Mouse (Mus musculus) midbrain, embryonic 12.5 days (tissue): ENCODE data around the gene Clcn2. TPM values are rescaled to one million over a fixed set of nuclear protein-coding genes. Genes with fewer than 3 reads are reported as not detected.

Experiments
- ATAC-seq: fragments of 200-750 bp; cut with Nextera tagmentation; 2 replicates; pipeline ENCODE4 v1.8.0; 2017; ENCODE audit warnings: low read depth, moderate TSS enrichment, moderate library complexity; ENCODE audit not compliant: low FRiP score
- H3K27ac ChIP-seq: fragments of 300-500 bp; sonication (generic); replicated peaks from 2 replicates; pipeline ENCODE4 v1.5.1; 2016; ENCODE audit warnings: mild to moderate bottlenecking
- H3K27me3 ChIP-seq: fragments of 300-500 bp; sonication (generic); 2 replicates; pipeline ENCODE4 v1.6.1; 2016; ENCODE audit warnings: mild to moderate bottlenecking
- H3K36me3 ChIP-seq: fragments of 300-500 bp; sonication (generic); 2 replicates; pipeline ENCODE4 v1.6.1; 2016
- H3K4me1 ChIP-seq: fragments of 300-500 bp; sonication (generic); 2 replicates; pipeline ENCODE4 v1.6.1; 2016
- H3K4me2 ChIP-seq: fragments of 300-500 bp; sonication (generic); replicated peaks from 2 replicates; pipeline ENCODE4 v1.6.1; 2016; ENCODE audit warnings: mild to moderate bottlenecking, moderate library complexity
- H3K4me3 ChIP-seq: fragments of 300-500 bp; sonication (generic); 2 replicates; pipeline ENCODE4 v1.5.1; 2016; ENCODE audit warnings: mild to moderate bottlenecking
- H3K9ac ChIP-seq: fragments of 300-500 bp; sonication (generic); replicated peaks from 2 replicates; pipeline ENCODE4 v1.6.1; 2016; ENCODE audit warnings: mild to moderate bottlenecking, moderate library complexity
- H3K9me3 ChIP-seq: fragments of 300-500 bp; sonication (generic); 2 replicates; pipeline ENCODE4 v1.6.1; 2016; ENCODE audit warnings: mild to moderate bottlenecking
- WGBS: fragments of 180-500 bp; shearing (Covaris S2); methylation state at CpG from one replicate; pipeline ENCODE4 v1.1.7; 2016; 5-methylcytosine and 5-hydroxymethylcytosine counted together
- polyA plus RNA-seq: library from polyadenylated mRNA; unstranded; fragments of >200 nt; fragmentation: Nextera tagmentation; extraction: Ambion mirVana; gene quantifications from 2 replicates; pipeline ENCODE4 v1.2.1, GENCODE M21; 2016

The Clcn2 gene
- polyA plus RNA-seq, 1 experiment from 2014 or later, result 32.8 TPM

DNA sequence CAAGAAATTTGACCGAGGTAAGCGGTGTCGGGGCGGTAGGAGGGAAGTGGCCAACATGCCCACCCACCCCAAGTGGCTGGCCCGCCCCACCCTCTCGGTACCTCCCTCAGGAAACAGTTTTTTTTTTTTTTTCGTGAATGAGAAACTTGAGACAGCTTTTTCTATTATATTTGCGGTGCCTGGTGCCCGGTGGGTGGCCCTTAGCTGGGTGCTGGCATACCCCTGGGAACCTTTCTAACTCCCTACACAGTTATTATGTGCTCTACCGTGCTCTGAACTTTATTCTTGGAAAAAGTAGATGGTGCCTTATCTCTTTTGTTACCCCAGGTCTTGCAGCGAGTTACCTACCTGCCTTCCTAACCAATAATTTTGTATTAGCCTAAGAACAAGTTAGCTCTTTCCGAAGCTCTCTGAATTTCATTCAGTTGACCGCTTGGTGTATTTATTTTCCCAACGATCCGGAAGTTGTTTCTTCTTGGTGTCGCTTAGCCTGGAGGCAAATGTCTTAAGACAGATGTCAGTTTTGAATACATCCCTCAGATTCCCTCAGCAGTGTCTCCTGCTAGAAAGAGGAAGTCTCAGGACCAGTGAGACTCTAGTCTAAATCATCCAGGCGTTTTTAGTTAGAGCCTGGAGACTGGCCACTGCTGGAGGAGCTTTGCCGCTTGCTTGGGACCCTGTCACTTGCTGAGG lies 578 bp upstream of the Clcn2 start:
- peak overlapping the region; percentile 84 for H3K4me2 ChIP-seq
- no peaks in the 10 kb centered on the region for H3K27me3 ChIP-seq
- no peak; the same call in 1 of the 2 replicates for ATAC-seq
- H3K4me1 ChIP-seq, result peaks cover 40% of the 10 kb centered on the region
- H3K4me3 ChIP-seq, result peak overlapping the region; percentile 61
- no peaks in the 10 kb centered on the region for H3K9me3 ChIP-seq
- peak overlapping the region; percentile 78 for H3K9ac ChIP-seq
- peak overlapping the region; percentile 92 for H3K27ac ChIP-seq
- peaks cover 25% of the 10 kb centered on the region for H3K36me3 ChIP-seq
- 5% methylated on average over 18 of the region's 18 CpGs for WGBS

DNA sequence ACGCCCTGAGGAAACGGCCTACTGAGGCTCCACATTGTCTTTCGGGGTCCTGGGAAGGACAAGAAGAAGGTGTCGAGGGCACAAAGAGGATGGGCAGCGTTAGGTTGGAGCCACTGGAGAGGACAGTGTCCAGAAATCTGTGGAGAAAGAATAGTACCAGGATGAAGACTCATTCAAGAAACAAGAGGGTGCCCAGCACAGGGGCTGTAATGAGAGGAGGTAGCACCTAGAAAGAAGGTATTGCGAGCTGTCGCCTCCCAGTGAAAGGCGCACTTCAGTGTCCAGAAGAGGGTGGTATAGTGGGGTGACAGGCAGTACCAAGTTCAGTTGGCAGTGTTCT lies 735 bp downstream of the Clcn2 start:
- H3K27ac ChIP-seq, result peak overlapping the region; percentile 92
- peaks cover 30% of the 10 kb centered on the region for H3K36me3 ChIP-seq
- under 1% methylated on average over 8 of the region's 8 CpGs for WGBS
- H3K9ac ChIP-seq, result peak overlapping the region; percentile 78
- peaks cover 40% of the 10 kb centered on the region for H3K4me1 ChIP-seq
- no peaks in the 10 kb centered on the region for H3K9me3 ChIP-seq
- no peaks in the 10 kb centered on the region for H3K27me3 ChIP-seq
- H3K4me2 ChIP-seq, result peak overlapping the region; percentile 84
- H3K4me3 ChIP-seq, result peak overlapping the region; percentile 61
- no peak for ATAC-seq

DNA sequence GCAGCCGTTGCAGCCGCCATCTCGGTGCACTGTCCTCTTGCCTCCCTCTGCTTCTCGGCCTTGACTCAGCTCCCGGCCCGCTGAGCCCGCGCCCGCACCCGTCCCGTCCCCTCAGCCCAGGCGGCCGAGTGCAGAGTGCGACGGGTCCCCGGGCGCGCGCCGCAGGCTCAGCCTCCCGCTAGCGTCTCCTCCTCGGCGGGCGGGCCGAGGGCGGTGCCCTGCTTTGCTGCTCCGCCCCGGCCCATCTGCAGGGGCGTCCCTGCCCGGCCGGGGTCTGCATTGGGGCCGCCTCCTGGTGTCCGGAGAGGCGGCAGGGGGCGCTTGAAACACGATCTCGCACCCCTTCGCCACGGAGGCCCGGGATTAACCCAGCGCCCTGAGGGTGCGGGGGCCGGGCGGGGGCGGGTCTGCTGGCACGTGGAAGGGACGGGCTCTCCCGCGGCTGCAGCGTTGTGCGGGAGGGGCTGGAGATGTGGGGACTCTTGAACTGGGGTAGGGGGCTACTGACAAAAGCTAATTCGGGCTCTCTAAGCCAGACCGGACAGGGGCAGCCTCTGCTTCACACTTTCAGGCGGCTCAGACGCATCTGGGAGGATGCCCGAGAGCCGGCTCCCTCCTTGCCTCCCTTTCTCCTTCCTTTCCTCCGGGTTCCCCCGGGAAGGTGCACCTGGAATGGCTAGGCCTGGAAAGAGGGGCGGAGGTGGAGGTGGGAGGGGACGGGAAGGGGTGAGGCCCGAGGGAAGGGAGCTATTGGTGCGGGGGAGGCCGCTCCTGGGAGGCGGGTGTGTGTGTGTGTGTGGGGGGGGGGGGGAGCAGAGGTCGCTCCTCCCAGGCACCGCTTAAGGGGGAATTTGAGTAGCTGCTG lies 1.3 kb downstream of the Clcn2 start:
- peaks cover 33% of the 10 kb centered on the region for H3K36me3 ChIP-seq
- H3K9me3 ChIP-seq, result no peaks in the 10 kb centered on the region
- WGBS, result under 1% methylated on average over 63 of the region's 68 CpGs
- peak overlapping the region; percentile 92 for H3K27ac ChIP-seq
- no peaks in the 10 kb centered on the region for H3K27me3 ChIP-seq
- ATAC-seq, result peak; percentile 88
- H3K9ac ChIP-seq, result peak overlapping the region; percentile 78
- H3K4me2 ChIP-seq, result peak overlapping the region; percentile 84
- H3K4me1 ChIP-seq, result peaks cover 40% of the 10 kb centered on the region
- peak overlapping the region; percentile 61 for H3K4me3 ChIP-seq

DNA sequence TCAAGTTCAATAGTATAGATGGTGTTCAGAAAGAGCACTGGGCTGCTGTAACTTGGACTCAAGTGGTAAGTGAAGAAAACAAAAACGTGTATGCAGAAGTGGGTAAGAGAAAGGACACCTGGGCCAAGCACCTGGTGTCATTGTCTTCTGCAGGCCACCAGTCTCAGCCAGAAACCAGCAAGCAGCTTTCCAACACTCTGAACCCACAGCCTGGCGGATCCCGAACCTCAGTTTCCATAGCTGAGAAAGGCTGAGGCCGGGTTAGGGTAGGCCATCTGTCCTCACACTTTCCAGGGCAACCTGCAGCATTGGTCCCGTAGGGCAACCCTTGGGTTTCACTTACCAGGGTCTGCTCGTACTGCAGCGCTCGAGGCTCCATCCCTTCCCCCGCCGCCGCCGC lies 2.0 kb downstream of the Clcn2 start:
- Histone ChIP-seq H3K36me3 (peaks cover 37% of the 10 kb centered on the region), H3K4me1 (peaks cover 40% of the 10 kb centered on the region), H3K27me3 (no peaks in the 10 kb centered on the region), H3K9me3 (no peaks in the 10 kb centered on the region), H3K27ac (peak overlapping the region; percentile 92), H3K9ac (peak overlapping the region; percentile 78), H3K4me2 (peak overlapping the region; percentile 84), H3K4me3 (peak overlapping the region; percentile 61)
- ATAC-seq, result no peak
- WGBS, result under 1% methylated on average over 11 of the region's 12 CpGs

DNA sequence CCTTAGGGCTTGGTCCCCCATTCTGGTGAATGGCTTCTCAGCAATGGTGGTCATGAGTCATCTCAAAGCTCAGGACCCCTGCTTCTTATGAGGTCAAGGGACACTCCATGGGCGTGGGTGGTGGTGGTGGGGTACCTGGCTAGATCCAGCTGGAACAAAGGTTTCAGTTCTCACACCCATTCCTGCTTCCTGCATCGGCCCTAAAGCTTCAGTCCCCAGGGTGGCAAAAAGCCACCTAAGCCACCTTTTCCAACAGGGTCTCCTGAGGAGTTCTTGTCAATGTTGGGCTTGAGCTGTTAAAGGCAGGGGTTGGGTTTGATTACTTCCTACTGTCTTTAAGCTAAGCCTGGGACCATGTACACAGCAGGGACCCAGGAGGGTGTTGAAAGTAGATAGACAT lies 2.4 kb downstream of the Clcn2 start:
- no peak for ATAC-seq
- 52% methylated on average over 2 of the region's 2 CpGs for WGBS
- H3K27me3 ChIP-seq, result no peaks in the 10 kb centered on the region
- H3K27ac ChIP-seq, result peak overlapping the region; percentile 7; the same call in 1 of the 2 replicates
- H3K36me3 ChIP-seq, result peaks cover 35% of the 10 kb centered on the region
- H3K4me2 ChIP-seq, result peak overlapping the region; percentile 84
- no peaks in the 10 kb centered on the region for H3K9me3 ChIP-seq
- peaks cover 40% of the 10 kb centered on the region for H3K4me1 ChIP-seq
- H3K4me3 ChIP-seq, result peak overlapping the region; percentile 61
- peak overlapping the region; percentile 78 for H3K9ac ChIP-seq

DNA sequence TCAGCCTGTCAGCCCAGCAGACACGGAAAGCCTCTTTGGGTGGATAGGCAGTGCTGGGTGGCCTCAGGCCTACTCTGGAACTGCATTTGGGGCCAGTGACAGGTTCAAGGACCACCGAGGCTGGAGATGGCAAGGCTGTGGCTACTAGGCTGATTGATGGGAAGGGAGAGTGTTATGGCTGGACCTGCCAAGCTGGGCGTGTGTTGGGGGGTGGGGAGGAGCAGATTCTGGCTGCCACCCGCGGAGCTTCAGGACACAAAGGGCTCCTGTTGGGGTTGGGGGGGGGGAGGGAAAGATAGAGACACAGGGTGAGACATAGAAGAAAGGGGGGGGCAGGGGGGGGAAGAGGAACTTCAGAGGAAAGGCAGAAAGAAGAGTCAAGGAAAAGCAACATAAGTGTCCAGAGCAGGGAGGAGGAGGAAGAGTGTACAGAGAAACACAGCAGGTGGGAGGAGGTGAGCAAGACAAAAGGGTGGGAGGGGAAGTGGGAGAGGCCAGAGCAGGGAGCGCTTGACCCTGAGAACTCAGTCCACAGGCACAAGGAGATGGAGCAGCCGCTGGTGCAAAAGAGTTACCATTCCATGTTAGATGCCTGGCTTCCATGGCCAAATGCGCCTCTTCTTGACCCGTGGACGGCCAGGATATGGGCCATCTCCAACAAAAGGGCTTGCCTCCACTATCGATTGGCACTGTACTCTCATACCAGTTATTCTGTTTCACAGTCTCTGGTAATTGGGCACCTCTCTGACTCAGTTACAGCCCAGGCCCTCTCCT lies 3.1 kb downstream of the Clcn2 start:
- 30% methylated on average over 11 of the region's 11 CpGs for WGBS
- H3K4me1 ChIP-seq, result peaks cover 40% of the 10 kb centered on the region
- peak overlapping the region; percentile 78 for H3K9ac ChIP-seq
- H3K36me3 ChIP-seq, result peaks cover 38% of the 10 kb centered on the region
- H3K4me3 ChIP-seq, result peak overlapping the region; percentile 61
- H3K4me2 ChIP-seq, result peak overlapping the region; percentile 84
- no peaks in the 10 kb centered on the region for H3K27me3 ChIP-seq
- no peaks in the 10 kb centered on the region for H3K9me3 ChIP-seq
- ATAC-seq, result no peak
- H3K27ac ChIP-seq, result no peak overlapping the region

DNA sequence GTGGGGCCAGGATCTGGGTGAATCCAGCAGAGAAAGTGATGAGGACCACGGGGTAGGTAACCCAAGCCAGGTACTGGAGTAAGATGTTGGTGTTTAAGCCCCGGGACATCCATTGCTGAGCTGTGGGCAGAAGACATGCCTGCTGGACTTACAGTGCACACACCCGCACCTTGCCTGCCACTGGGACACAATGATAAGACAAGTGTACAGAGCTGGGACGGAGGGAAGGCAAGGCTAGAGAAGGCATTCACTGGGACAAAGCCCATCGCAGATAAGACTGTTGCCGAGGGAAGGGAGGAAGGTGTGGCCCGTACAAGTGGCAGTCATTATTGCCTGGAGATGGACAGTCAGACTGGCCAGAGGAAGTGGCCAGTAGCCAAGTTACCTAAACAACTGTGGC lies 4.7 kb downstream of the Clcn2 start:
- Histone ChIP-seq H3K4me3 (no peak overlapping the region), H3K27ac (no peak overlapping the region), H3K36me3 (peaks cover 48% of the 10 kb centered on the region), H3K4me1 (peaks cover 32% of the 10 kb centered on the region), H3K27me3 (no peaks in the 10 kb centered on the region), H3K9me3 (no peaks in the 10 kb centered on the region), H3K9ac (no peak overlapping the region), H3K4me2 (no peak overlapping the region)
- 93% methylated on average over 7 of the region's 7 CpGs for WGBS
- ATAC-seq, result no peak

DNA sequence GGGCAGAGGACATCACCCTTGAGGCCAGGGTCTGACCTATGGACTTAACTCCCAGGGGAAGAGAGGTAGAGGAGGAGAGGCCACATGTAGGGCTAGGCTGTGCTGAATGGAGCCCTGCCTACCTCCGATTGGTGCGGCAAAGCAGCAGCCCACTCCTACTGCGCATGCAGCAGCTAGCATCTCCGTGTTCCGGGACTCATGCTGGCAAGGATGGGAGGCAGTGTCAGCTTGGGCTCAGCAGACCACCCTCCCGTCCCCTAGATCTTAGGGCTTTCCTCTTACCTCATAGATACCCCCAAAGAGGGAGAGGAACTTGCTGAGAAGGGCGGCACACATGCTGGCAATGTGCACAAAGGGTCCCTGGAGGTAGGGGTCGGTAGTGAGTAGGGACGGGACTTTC lies 5.4 kb downstream of the Clcn2 start:
- H3K9ac ChIP-seq, result no peak overlapping the region
- 81% methylated on average over 9 of the region's 9 CpGs for WGBS
- H3K4me2 ChIP-seq, result no peak overlapping the region
- H3K4me1 ChIP-seq, result peaks cover 31% of the 10 kb centered on the region
- no peak overlapping the region for H3K4me3 ChIP-seq
- no peak for ATAC-seq
- peaks cover 55% of the 10 kb centered on the region for H3K36me3 ChIP-seq
- no peak overlapping the region for H3K27ac ChIP-seq
- H3K9me3 ChIP-seq, result no peaks in the 10 kb centered on the region
- no peaks in the 10 kb centered on the region for H3K27me3 ChIP-seq

DNA sequence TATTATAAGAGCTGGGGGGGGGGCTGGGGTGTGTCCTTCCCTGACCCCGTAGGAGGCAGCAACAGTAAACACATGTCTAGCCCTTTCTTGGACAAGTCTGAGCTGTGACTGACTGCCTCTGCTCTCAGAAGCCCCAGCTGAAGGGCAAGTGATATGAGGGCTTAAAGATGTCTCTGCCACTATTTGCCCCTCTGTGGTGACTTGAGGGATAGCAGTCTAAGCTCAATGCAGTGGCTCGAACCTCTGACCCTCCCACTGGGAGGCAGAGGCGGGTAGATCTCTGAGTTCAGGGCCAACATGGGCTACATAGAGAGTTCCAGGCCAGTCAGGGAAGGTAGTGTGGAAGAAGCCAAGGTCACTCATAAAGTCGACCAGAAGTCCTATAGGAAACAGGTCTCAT lies 6.7 kb downstream of the Clcn2 start:
- H3K27me3 ChIP-seq, result no peaks in the 10 kb centered on the region
- ATAC-seq, result no peak
- WGBS, result 86% methylated on average over 4 of the region's 4 CpGs
- H3K9ac ChIP-seq, result no peak overlapping the region
- no peak overlapping the region for H3K4me2 ChIP-seq
- peaks cover 69% of the 10 kb centered on the region for H3K36me3 ChIP-seq
- peaks cover 21% of the 10 kb centered on the region for H3K4me1 ChIP-seq
- H3K27ac ChIP-seq, result no peak overlapping the region
- H3K4me3 ChIP-seq, result no peak overlapping the region
- H3K9me3 ChIP-seq, result no peaks in the 10 kb centered on the region

DNA sequence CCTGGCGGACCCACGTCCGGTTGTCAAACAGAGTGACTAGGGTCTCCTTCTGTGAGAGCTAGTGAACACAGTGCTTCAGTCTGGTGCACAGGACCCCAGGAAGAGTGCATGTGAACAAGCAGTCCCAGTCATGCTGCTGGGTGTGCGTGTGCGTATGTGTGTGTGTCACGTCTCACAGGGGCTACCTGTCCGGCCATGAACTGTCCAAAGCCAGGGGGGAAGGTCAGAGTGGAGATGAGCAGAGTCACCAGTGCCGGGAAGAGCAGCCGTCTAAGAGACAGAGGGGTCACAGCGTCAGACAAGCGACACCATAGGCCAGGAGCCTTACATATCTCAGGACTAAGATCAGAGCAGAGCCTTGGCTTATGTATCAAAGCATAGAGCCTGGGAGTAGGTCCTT lies 7.2 kb downstream of the Clcn2 start:
- 93% methylated on average over 11 of the region's 11 CpGs for WGBS

DNA sequence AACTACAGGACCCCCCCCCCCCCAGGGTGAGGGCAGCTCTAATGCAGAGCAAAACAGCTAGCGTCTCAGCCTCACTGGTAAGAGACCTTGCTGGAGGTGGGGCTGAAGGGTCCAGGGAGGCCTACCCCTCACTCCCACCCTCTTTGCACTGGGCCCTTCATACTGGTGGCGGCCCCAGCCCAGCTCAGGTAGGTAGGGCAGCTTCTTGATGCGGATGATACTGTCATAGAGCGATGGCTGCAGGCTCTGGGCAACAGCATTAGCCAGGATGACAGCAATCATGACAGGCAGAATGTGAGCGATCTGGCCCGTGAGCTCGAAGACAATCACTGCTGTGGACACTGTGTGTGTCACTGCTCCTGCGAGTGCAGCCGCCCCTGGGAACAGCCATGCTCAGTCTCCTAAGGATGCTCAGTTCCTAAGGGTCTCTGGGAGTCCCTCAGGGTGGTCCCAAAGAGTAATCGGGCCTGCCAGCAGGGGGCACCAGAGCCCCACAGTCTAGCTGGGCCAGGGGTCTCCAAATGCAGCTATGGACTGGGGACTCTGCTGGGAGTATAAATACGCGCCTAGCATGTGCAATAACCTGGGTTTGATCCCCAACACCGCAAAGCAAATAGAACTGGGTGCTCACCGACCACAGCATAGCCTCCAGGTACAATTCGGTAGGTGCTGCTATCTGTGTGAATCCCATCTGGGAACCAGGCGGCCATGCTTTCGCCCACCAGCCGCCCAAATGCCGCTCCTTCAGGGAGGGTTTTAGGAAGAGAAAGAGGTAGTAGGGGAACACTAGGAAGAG lies 8.4 kb downstream of the Clcn2 start:
- H3K9me3 ChIP-seq, result no peaks in the 10 kb centered on the region
- H3K27ac ChIP-seq, result no peak overlapping the region
- peak; percentile 71 for ATAC-seq
- WGBS, result 75% methylated on average over 19 of the region's 19 CpGs
- no peak overlapping the region for H3K9ac ChIP-seq
- H3K27me3 ChIP-seq, result no peaks in the 10 kb centered on the region
- H3K36me3 ChIP-seq, result peaks cover 72% of the 10 kb centered on the region
- no peak overlapping the region for H3K4me3 ChIP-seq
- H3K4me1 ChIP-seq, result peaks cover 5% of the 10 kb centered on the region
- no peak overlapping the region for H3K4me2 ChIP-seq

More for the DNA sequence above, 7.2 kb downstream of the Clcn2 start:
- peaks cover 72% of the 10 kb centered on the region for H3K36me3 ChIP-seq
- H3K27ac ChIP-seq, result no peak overlapping the region
- H3K4me1 ChIP-seq, result peaks cover 18% of the 10 kb centered on the region
- no peak overlapping the region for H3K4me3 ChIP-seq
- no peaks in the 10 kb centered on the region for H3K27me3 ChIP-seq
- no peaks in the 10 kb centered on the region for H3K9me3 ChIP-seq
- no peak overlapping the region for H3K4me2 ChIP-seq
- no peak overlapping the region for H3K9ac ChIP-seq
- ATAC-seq, result no peak
